Mouse (Mus musculus): ENCODE data around the gene Tsen54. TPM values are rescaled to one million over a fixed set of nuclear protein-coding genes. Genes with fewer than 3 reads are reported as not detected.

Gene Tsen54
- polyA plus RNA-seq, 1 experiment from 2014 or later = 20.5 TPM

- 0 out of 2 replicates have a peak, but pooled peaks cover 5% of the 10 kb centered on the region for H3K36me3 ChIP-seq (ENCODE audit: control insufficient read depth, insufficient read depth, low read length)
- H3K4me1 ChIP-seq (ENCODE audit: control insufficient read depth, insufficient read depth, low read length) = peaks cover 45% of the 10 kb centered on the region
- DNase-seq = no peak
- H3K27me3 ChIP-seq (ENCODE audit: control insufficient read depth, insufficient read depth, low read length) = no peaks in the 10 kb centered on the region
- no peaks in the 10 kb centered on the region for H3K9me3 ChIP-seq (ENCODE audit: control insufficient read depth, low read length)
- H3K4me3 ChIP-seq (replicated peaks; ENCODE audit: low read depth, low read length) = no peak overlapping the region
- H3K9ac ChIP-seq (replicated peaks; ENCODE audit: low read length) = no peak overlapping the region
- H3K27ac ChIP-seq (replicated peaks; ENCODE audit: low read depth, low read length) = no peak overlapping the region
- no peak overlapping the region for H3K4me2 ChIP-seq (ENCODE audit: low read length)
- no peak for ATAC-seq (ENCODE audit: low FRiP score, low TSS enrichment)
- WGBS = 43% methylated on average over 9 of the region's 9 CpGs
Measured at GRCm38 (mm10) chr11:115776954-115777353, 37.6 kb upstream of the Tsen54 start.

DNA sequence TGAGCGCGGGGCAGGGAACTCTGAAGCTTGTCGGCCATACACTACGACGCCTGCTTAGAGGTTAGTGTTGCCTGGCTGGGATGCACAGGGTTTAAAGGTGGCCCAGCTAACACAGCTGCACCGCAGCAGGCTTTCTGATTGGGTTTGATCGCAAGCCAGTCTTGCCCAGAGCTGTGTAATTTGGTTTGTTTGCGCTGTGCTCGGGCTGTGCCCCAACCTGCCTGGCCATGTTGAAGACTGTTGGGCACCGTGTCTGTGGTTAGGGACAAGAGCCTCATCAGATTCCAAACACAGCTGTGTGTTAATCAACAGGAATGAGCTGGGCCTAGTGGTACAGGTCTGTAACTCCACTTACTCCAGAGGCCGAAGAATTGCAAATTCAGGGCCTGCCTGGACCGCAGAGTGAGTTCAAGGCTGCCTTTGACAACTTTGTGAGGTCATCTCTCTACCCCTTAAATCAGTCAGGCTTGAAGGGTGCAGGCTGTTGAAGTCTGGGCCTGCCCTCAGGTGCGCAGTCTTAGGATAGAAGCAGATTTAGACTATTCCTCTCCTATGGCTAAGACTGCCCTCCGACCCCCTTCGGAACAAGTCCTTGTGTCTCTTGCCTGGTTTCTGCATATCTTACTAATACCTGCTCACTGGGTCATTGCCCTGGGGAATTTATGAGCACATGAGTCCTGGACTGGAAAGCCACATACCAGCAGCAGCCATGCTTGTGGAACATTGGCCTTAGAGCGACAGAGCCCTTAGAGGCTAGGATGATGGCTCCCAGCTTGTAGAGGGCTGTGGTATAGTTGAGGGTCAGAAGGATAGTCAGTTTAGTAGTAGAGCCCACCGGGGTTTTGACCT lies 36.8 kb upstream of the Tsen54 start:
- H3K27me3 ChIP-seq (ENCODE audit: control insufficient read depth, insufficient read depth, low read length) = no peaks in the 10 kb centered on the region

GRCm38 (mm10) chr11:115779038-115779571 lies 35.4 kb upstream of the Tsen54 start:
- H3K27ac ChIP-seq (replicated peaks; ENCODE audit: low read depth, low read length) = peak overlapping the region; percentile 63
- H3K27me3 ChIP-seq (ENCODE audit: control insufficient read depth, insufficient read depth, low read length) = no peaks in the 10 kb centered on the region
- 0 out of 2 replicates have a peak, but pooled peaks cover 7% of the 10 kb centered on the region for H3K36me3 ChIP-seq (ENCODE audit: control insufficient read depth, insufficient read depth, low read length)
- peaks cover 45% of the 10 kb centered on the region for H3K4me1 ChIP-seq (ENCODE audit: control insufficient read depth, insufficient read depth, low read length)
- H3K4me3 ChIP-seq (replicated peaks; ENCODE audit: low read depth, low read length) = no peak overlapping the region
- ATAC-seq (ENCODE audit: low FRiP score, low TSS enrichment) (peak; percentile 74; the same call in 1 of the 2 replicates), DNase-seq (peak; percentile 74)
- H3K9me3 ChIP-seq (ENCODE audit: control insufficient read depth, low read length) = no peaks in the 10 kb centered on the region
- H3K4me2 ChIP-seq (ENCODE audit: low read length) = 0 out of 2 replicates have a peak overlapping the region, but pooled peaks have one; percentile 8
- H3K9ac ChIP-seq (replicated peaks; ENCODE audit: low read length) = 0 out of 2 replicates have a peak overlapping the region, but pooled peaks have one; percentile 0
- 6% methylated on average over 9 of the region's 9 CpGs for WGBS

More for the DNA sequence above, 36.8 kb upstream of the Tsen54 start:
- no peak for ATAC-seq (ENCODE audit: low FRiP score, low TSS enrichment)
- Histone ChIP-seq H3K4me3 (replicated peaks; ENCODE audit: low read depth, low read length) (no peak overlapping the region), H3K4me1 (ENCODE audit: control insufficient read depth, insufficient read depth, low read length) (peaks cover 45% of the 10 kb centered on the region), H3K9me3 (ENCODE audit: control insufficient read depth, low read length) (no peaks in the 10 kb centered on the region), H3K27ac (replicated peaks; ENCODE audit: low read depth, low read length) (no peak overlapping the region), H3K9ac (replicated peaks; ENCODE audit: low read length) (no peak overlapping the region), H3K4me2 (ENCODE audit: low read length) (no peak overlapping the region), H3K36me3 (ENCODE audit: control insufficient read depth, insufficient read depth, low read length) (0 out of 2 replicates have a peak, but pooled peaks cover 7% of the 10 kb centered on the region)
- no peak for DNase-seq
- 78% methylated on average over 17 of the region's 17 CpGs for WGBS

GRCm38 (mm10) chr11:115780141-115781070 lies 34.1 kb upstream of the Tsen54 start:
- Histone ChIP-seq H3K9ac (replicated peaks; ENCODE audit: low read length) (peak overlapping the region; percentile 51), H3K4me2 (ENCODE audit: low read length) (peak overlapping the region; percentile 45), H3K36me3 (ENCODE audit: control insufficient read depth, insufficient read depth, low read length) (0 out of 2 replicates have a peak, but pooled peaks cover 7% of the 10 kb centered on the region), H3K27ac (replicated peaks; ENCODE audit: low read depth, low read length) (peak overlapping the region; percentile 85), H3K27me3 (ENCODE audit: control insufficient read depth, insufficient read depth, low read length) (no peaks in the 10 kb centered on the region), H3K4me3 (replicated peaks; ENCODE audit: low read depth, low read length) (peak overlapping the region; percentile 2; the same call in 1 of the 2 replicates), H3K4me1 (ENCODE audit: control insufficient read depth, insufficient read depth, low read length) (peaks cover 45% of the 10 kb centered on the region), H3K9me3 (ENCODE audit: control insufficient read depth, low read length) (no peaks in the 10 kb centered on the region)
- 5% methylated on average over 19 of the region's 20 CpGs for WGBS
- DNase-seq = peak; percentile 84
- peak; percentile 64 for ATAC-seq (ENCODE audit: low FRiP score, low TSS enrichment)

- Histone ChIP-seq H3K27me3 (ENCODE audit: control insufficient read depth, insufficient read depth, low read length) (no peaks in the 10 kb centered on the region), H3K27ac (replicated peaks; ENCODE audit: low read depth, low read length) (0 out of 2 replicates have a peak overlapping the region, but pooled peaks have one; percentile 6), H3K9ac (replicated peaks; ENCODE audit: low read length) (no peak overlapping the region), H3K4me2 (ENCODE audit: low read length) (no peak overlapping the region), H3K9me3 (ENCODE audit: control insufficient read depth, low read length) (no peaks in the 10 kb centered on the region), H3K36me3 (ENCODE audit: control insufficient read depth, insufficient read depth, low read length) (peaks cover 43% of the 10 kb centered on the region), H3K4me3 (replicated peaks; ENCODE audit: low read depth, low read length) (no peak overlapping the region), H3K4me1 (ENCODE audit: control insufficient read depth, insufficient read depth, low read length) (0 out of 2 replicates have a peak, but pooled peaks cover 4% of the 10 kb centered on the region)
- DNase-seq = peak; percentile 48
- WGBS = 62% methylated on average over 6 of the region's 6 CpGs
- no peak for ATAC-seq (ENCODE audit: low FRiP score, low TSS enrichment)
Measured at GRCm38 (mm10) chr11:115786473-115786872, 28.1 kb upstream of the Tsen54 start.

DNA sequence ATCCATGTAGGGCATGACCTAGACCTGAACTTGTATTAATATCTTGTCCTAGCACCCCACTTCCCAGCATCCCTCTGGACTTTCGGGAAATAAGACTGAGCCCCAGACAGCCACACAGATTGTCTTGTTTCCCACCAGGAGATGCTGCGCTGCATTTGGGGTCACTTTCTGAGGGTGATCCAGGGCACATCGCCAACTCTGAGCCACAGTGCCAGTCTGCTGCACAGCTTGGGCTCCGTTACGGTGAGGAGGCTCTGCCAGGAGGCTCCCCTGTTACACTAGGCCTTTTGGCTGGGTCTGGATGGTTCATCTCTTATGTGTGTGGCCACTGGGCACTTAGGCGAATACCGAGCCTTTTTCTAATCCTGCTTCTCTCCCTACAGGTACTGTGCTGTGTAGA lies 24.7 kb upstream of the Tsen54 start:
- no peak overlapping the region for H3K4me3 ChIP-seq (replicated peaks; ENCODE audit: low read depth, low read length)
- peaks cover 74% of the 10 kb centered on the region for H3K36me3 ChIP-seq (ENCODE audit: control insufficient read depth, insufficient read depth, low read length)
- H3K9ac ChIP-seq (replicated peaks; ENCODE audit: low read length) = no peak overlapping the region
- no peaks in the 10 kb centered on the region for H3K27me3 ChIP-seq (ENCODE audit: control insufficient read depth, insufficient read depth, low read length)
- DNase-seq (no peak), ATAC-seq (ENCODE audit: low FRiP score, low TSS enrichment) (no peak)
- H3K27ac ChIP-seq (replicated peaks; ENCODE audit: low read depth, low read length) = no peak overlapping the region
- no peaks in the 10 kb centered on the region for H3K9me3 ChIP-seq (ENCODE audit: control insufficient read depth, low read length)
- WGBS = 92% methylated on average over 7 of the region's 7 CpGs
- no peaks in the 10 kb centered on the region for H3K4me1 ChIP-seq (ENCODE audit: control insufficient read depth, insufficient read depth, low read length)
- H3K4me2 ChIP-seq (ENCODE audit: low read length) = no peak overlapping the region

GRCm38 (mm10) chr11:115791919-115792318 lies 22.6 kb upstream of the Tsen54 start:
- 95% methylated on average over 16 of the region's 16 CpGs for WGBS
- no peak for DNase-seq
- peaks cover 92% of the 10 kb centered on the region for H3K36me3 ChIP-seq (ENCODE audit: control insufficient read depth, insufficient read depth, low read length)
- H3K4me2 ChIP-seq (ENCODE audit: low read length) = no peak overlapping the region
- H3K4me1 ChIP-seq (ENCODE audit: control insufficient read depth, insufficient read depth, low read length) = no peaks in the 10 kb centered on the region
- no peak overlapping the region for H3K4me3 ChIP-seq (replicated peaks; ENCODE audit: low read depth, low read length)
- H3K27me3 ChIP-seq (ENCODE audit: control insufficient read depth, insufficient read depth, low read length) = no peaks in the 10 kb centered on the region
- H3K27ac ChIP-seq (replicated peaks; ENCODE audit: low read depth, low read length) = no peak overlapping the region
- ATAC-seq (ENCODE audit: low FRiP score, low TSS enrichment) = no peak
- H3K9me3 ChIP-seq (ENCODE audit: control insufficient read depth, low read length) = no peaks in the 10 kb centered on the region
- H3K9ac ChIP-seq (replicated peaks; ENCODE audit: low read length) = no peak overlapping the region

- Histone ChIP-seq H3K4me2 (ENCODE audit: low read length) (no peak overlapping the region), H3K9me3 (ENCODE audit: control insufficient read depth, low read length) (no peaks in the 10 kb centered on the region), H3K4me1 (ENCODE audit: control insufficient read depth, insufficient read depth, low read length) (no peaks in the 10 kb centered on the region), H3K4me3 (replicated peaks; ENCODE audit: low read depth, low read length) (no peak overlapping the region), H3K36me3 (ENCODE audit: control insufficient read depth, insufficient read depth, low read length) (peaks cover 93% of the 10 kb centered on the region), H3K9ac (replicated peaks; ENCODE audit: low read length) (no peak overlapping the region), H3K27ac (replicated peaks; ENCODE audit: low read depth, low read length) (no peak overlapping the region), H3K27me3 (ENCODE audit: control insufficient read depth, insufficient read depth, low read length) (no peaks in the 10 kb centered on the region)
- ATAC-seq (ENCODE audit: low FRiP score, low TSS enrichment) = no peak
- 82% methylated on average over 14 of the region's 14 CpGs for WGBS
- DNase-seq = no peak
Measured at GRCm38 (mm10) chr11:115792353-115792752, 22.2 kb upstream of the Tsen54 start.

Measured in midbrain, embryonic 14.5 days (tissue).